Comparison of ENCODE assay signal across 22 mouse cellular contexts in the genomic region with DNA sequence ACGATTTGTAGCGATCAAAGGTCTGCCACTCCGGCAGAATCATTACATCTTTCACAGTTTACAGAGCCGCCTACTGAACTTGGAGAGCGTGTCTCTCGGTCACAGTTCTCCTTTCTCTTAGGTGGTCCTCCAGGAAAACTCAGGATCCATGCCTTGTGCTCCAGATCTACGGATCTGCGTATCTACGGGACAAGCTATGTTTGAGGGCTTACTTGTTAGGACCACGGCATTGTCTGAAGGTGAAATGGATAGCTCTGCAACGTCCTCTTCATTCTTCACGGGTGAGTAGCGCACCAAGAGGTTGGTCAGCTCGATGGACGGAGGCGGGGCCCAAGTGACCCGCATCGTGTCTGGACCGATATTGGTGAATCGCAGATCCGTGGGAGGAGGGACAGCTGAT. TPM values are rescaled to one million over a fixed set of nuclear protein-coding genes. Genes with fewer than 3 reads are reported as not detected.
DNase-seq lines count a peak whose midpoint lies in the region; ATAC-seq and TF ChIP-seq lines count a peak whose summit lies in the region.
"Had no signal": no experiment of that assay in that cellular context is flagged by ENCODE, and none has a peak within 500 bp of the region (broad histone marks: within the 10 kb centered on the region; RNA-seq: fewer than 3 reads in every experiment).

No protein-coding gene starts in this region.

- H3K9me3 ChIP-seq in heart, embryonic 10.5 days: no peaks in the 10 kb centered on the region
- H3K9me3 ChIP-seq in megakaryocyte, embryonic 14.5 days: peaks cover 39% of the 10 kb centered on the region
- H3K9me3 ChIP-seq: G1E had no signal

- H3K27ac ChIP-seq in heart, embryonic 10.5 days: no peak overlapping the region
- H3K27ac ChIP-seq in layer of hippocampus, adult 2 months: no peak overlapping the region

- no peak for TF ChIP-seq CTCF in layer of hippocampus, adult 2 months (conservative IDR thresholded peaks at IDR 0.05)

- H3K4me3 ChIP-seq in heart, embryonic 10.5 days: no peak overlapping the region
- H3K4me3 ChIP-seq in megakaryocyte, embryonic 14.5 days (replicated peaks): peak overlapping the region; percentile 25
- no peak overlapping the region for H3K4me3 ChIP-seq in myocyte
- H3K4me3 ChIP-seq in layer of hippocampus, adult 2 months: no peak overlapping the region

- H3K36me3 ChIP-seq in heart, embryonic 10.5 days: peaks cover 97% of the 10 kb centered on the region
- H3K36me3 ChIP-seq in megakaryocyte, embryonic 14.5 days (replicated peaks; ENCODE audit: low read length): no peaks in the 10 kb centered on the region
- H3K36me3 ChIP-seq in myocyte (ENCODE audit: control insufficient read depth, insufficient read depth): peaks cover 94% of the 10 kb centered on the region
- H3K36me3 ChIP-seq: G1E had no signal

- H3K27me3 ChIP-seq in heart, embryonic 10.5 days (ENCODE audit: insufficient read depth, poor library complexity, severe bottlenecking): no peaks in the 10 kb centered on the region
- no peaks in the 10 kb centered on the region for H3K27me3 ChIP-seq in megakaryocyte, embryonic 14.5 days (replicated peaks)
- no peaks in the 10 kb centered on the region for H3K27me3 ChIP-seq in myocyte (ENCODE audit: control insufficient read depth, insufficient read depth, insufficient read length)
- H3K27me3 ChIP-seq: CH12.LX, Patski had no signal

- no peaks in the 10 kb centered on the region for H3K79me2 ChIP-seq in myocyte (ENCODE audit: control insufficient read depth, insufficient read depth)

- WGBS in heart, embryonic 10.5 days: 94% methylated on average over 21 of the region's 21 CpGs

- H3K4me2 ChIP-seq in myocyte (ENCODE audit: low read depth): no peak overlapping the region

- H3ac ChIP-seq in myocyte (ENCODE audit: control insufficient read depth, insufficient read length): no peak overlapping the region

- ATAC-seq in megakaryocyte, adult 5-6 weeks (ENCODE audit: poor library complexity, severe bottlenecking): no peak
- ATAC-seq: activated CD4-positive, CD25-positive, alpha-beta regulatory T cell, adult 4 months; CD4-positive, CD25-positive, alpha-beta regulatory T cell, adult 4 months; Patski had no signal

- peak; percentile 73 for DNase-seq in heart, adult 11 months
- no peak for DNase-seq in heart, embryonic 10.5 days (ENCODE audit: low spot score)
- no peak for DNase-seq in layer of hippocampus, adult 2 months (ENCODE audit: low spot score in 2 of 2)
- DNase-seq: adrenal gland, adult 2 months; adrenal gland, adult 8-10 months; adrenal gland, postnatal 10 days; adrenal gland, postnatal 14 days; adrenal gland, postnatal 25 days; adrenal gland, postnatal 36 days; B cell, adult 2 months; cerebellum, adult 11 months; cerebellum, adult 11-12 months; cerebellum, adult 18-20 months had no signal

- no peaks in the 10 kb centered on the region for H3K4me1 ChIP-seq in heart, embryonic 10.5 days
- no peaks in the 10 kb centered on the region for H3K4me1 ChIP-seq in megakaryocyte, embryonic 14.5 days

- TF ChIP-seq POLR2A in myocyte (IDR thresholded peaks at IDR 0.05; ENCODE audit: insufficient read length, low read depth): no peak

TF ChIP-seq in myocyte, 11 proteins besides CTCF, POLR2A, EP300 and RAD21:
- no peak for TF ChIP-seq MYOD1 (IDR thresholded peaks at IDR 0.05; ENCODE audit: control insufficient read depth in 1 of 3, insufficient read length in 2 of 3, low read depth in 2 of 3)
- peak; percentile 50 for TF ChIP-seq POLR2AphosphoS2 (IDR thresholded peaks at IDR 0.05; ENCODE audit: insufficient read length, low read depth)
- TF ChIP-seq MAX (IDR thresholded peaks at IDR 0.05; ENCODE audit: low read depth): no peak
- TF ChIP-seq USF1 (IDR thresholded peaks at IDR 0.05; ENCODE audit: low read depth): no peak

RNA-seq across cellular contexts. Expression of a gene that starts 40.7 kb away (rescaled TPM):
- 356 and 440 TPM in 2 replicates for polyA plus RNA-seq in heart, embryonic 10.5 days (2016; fragmentation: Nextera tagmentation; extraction: Ambion mirVana)
- polyA plus RNA-seq in megakaryocyte, embryonic 14.5 days (2012; ENCODE audit: insufficient read depth, low replicate concordance): 5.3 TPM in 1 of 2 replicates, not detected in the other
- total RNA-seq in megakaryocyte, adult 5-6 weeks (2015): 1,871 and 1,924 TPM in 2 replicates
- 1,132 and 1,387 TPM in 2 replicates for total RNA-seq in megakaryocyte, adult 5-6 weeks (2017)
- polyA plus RNA-seq in myocyte (2012; fragmentation: generic; extraction: Trizol): 1,265 TPM
- 10 to 100 TPM; 38.7 to 53.6 TPM for total RNA-seq in layer of hippocampus, adult 2 months (2021)
- total RNA-seq: MEL had no signal

RNA-seq across cellular contexts. Expression of a gene that starts 55.3 kb away (rescaled TPM):
- polyA plus RNA-seq in heart, embryonic 10.5 days (2016; fragmentation: Nextera tagmentation; extraction: Ambion mirVana): 56.2 and 71.0 TPM in 2 replicates
- 4.7 and 10.4 TPM in 2 replicates for polyA plus RNA-seq in megakaryocyte, embryonic 14.5 days (2012; ENCODE audit: insufficient read depth, low replicate concordance)
- 45.4 and 47.9 TPM in 2 replicates for total RNA-seq in megakaryocyte, adult 5-6 weeks (2015)
- 113 and 115 TPM in 2 replicates for total RNA-seq in megakaryocyte, adult 5-6 weeks (2017)
- polyA plus RNA-seq in myocyte (2012; fragmentation: generic; extraction: Trizol): 78.8 TPM
- 10 to 100 TPM; 31.7 to 37.9 TPM for total RNA-seq in layer of hippocampus, adult 2 months (2021)

Comparison
In these comparisons a context has a peak if more than half of its experiments do, and no peak if none do; other contexts are left out.
1. RNA of a gene that starts 40.7 kb away (polyA plus RNA-seq): 1,265 TPM in myocyte (single experiment) and 356 to 440 TPM in heart, embryonic 10.5 days; 5.3 TPM in megakaryocyte, embryonic 14.5 days; every median in the first group is over 10 times any median in the second.